Mouse (Mus musculus) ES-CJ7 (cell line): ENCODE results near the gene Nmur2.

Experiments
- DNase-seq: peaks from one replicate; pipeline ENCODE4 v3.0.0; 2011; ENCODE audit warnings: low read depth, low spot score

Gene Nmur2

GRCm38 (mm10) chr11:56040917-56041316 is at the start of gene Nmur2:
TSS of gene Nmur2 (minus strand) at chr11:56041010.
- peak; percentile 14 for DNase-seq

GRCm38 (mm10) chr11:56089127-56089689 is 48.4 kb upstream of the Nmur2 start:
- DNase-seq, result no peak

- no peak for DNase-seq
These were observed 31.3 kb upstream of the Nmur2 start for GRCm38 (mm10) chr11:56072131-56072530.

- no peak for DNase-seq
These were observed 28.8 kb upstream of the Nmur2 start for GRCm38 (mm10) chr11:56069658-56070057.

- DNase-seq, result no peak
These were observed 24.3 kb upstream of the Nmur2 start for GRCm38 (mm10) chr11:56065147-56065546.

GRCm38 (mm10) chr11:56064575-56064974 is 23.8 kb upstream of the Nmur2 start:
- no peak for DNase-seq

- DNase-seq, result no peak
These were observed 18.4 kb upstream of the Nmur2 start for GRCm38 (mm10) chr11:56059236-56059635.

GRCm38 (mm10) chr11:56054439-56054838 is 13.6 kb upstream of the Nmur2 start:
- DNase-seq, result no peak

- peak; percentile 19 for DNase-seq
These were observed 14.0 kb downstream of the Nmur2 start for GRCm38 (mm10) chr11:56026854-56027253.

- DNase-seq, result no peak
These were observed 14.9 kb downstream of the Nmur2 start for GRCm38 (mm10) chr11:56025746-56026570.

GRCm38 (mm10) chr11:56013510-56014057 is 27.2 kb downstream of the Nmur2 start:
- DNase-seq, result no peak

- DNase-seq, result no peak
These were observed 28.4 kb downstream of the Nmur2 start for GRCm38 (mm10) chr11:56012396-56012795.

GRCm38 (mm10) chr11:56008277-56008676 is 32.5 kb downstream of the Nmur2 start:
- no peak for DNase-seq

- peak; percentile 11 for DNase-seq
These were observed 48.0 kb downstream of the Nmur2 start for GRCm38 (mm10) chr11:55992799-55993198.

GRCm38 (mm10) chr11:55992148-55992547 is 48.7 kb downstream of the Nmur2 start:
- DNase-seq, result no peak

- DNase-seq, result peak; percentile 51
These were observed 49.2 kb downstream of the Nmur2 start for GRCm38 (mm10) chr11:55991505-55992066.

- no peak for DNase-seq
These were observed 56.2 kb downstream of the Nmur2 start for GRCm38 (mm10) chr11:55984643-55985042.

- DNase-seq, result peak; percentile 65
These were observed 59.2 kb downstream of the Nmur2 start for GRCm38 (mm10) chr11:55981656-55982055.

- no peak for DNase-seq
These were observed 62.7 kb downstream of the Nmur2 start for GRCm38 (mm10) chr11:55978146-55978545.
